Mouse (Mus musculus): ENCODE measurements at regions not wholly inside any gene's neighbourhood (a gene's known extent, or its start where the extent isn't known, plus 50 kb on each side); places are given as distances from the start of the nearest gene placed in this dataset.

DNA sequence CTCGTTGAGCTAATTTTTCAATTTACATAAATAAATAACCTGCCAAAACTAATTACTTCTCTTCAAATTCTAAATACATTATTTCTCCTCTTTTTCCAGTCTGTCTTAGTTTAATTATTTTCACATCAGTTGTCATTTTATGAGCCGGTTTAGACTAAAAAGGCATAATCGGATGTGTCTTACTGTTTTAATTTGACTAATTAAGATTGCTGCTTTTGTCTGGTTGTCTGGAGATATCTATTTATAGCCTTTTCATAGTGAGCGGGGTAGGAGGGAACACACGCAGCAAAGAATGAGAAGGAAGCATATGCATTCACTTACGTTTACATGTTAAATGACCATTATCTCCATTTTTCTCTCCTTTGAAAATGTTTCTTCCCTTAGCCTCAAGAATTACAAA lies 740.3 kb upstream of the Sel1l start:
- no peak overlapping the region for H3K9ac ChIP-seq (ENCODE audit: low read length)
- no peak overlapping the region for H3K4me2 ChIP-seq (replicated peaks; ENCODE audit: low read depth)
- no peak for DNase-seq (ENCODE audit: low spot score)
- no peak overlapping the region for H3K27ac ChIP-seq (replicated peaks)
- no peaks in the 10 kb centered on the region for H3K4me1 ChIP-seq (replicated peaks; ENCODE audit: control insufficient read depth, insufficient read depth)
- no peaks in the 10 kb centered on the region for H3K27me3 ChIP-seq (ENCODE audit: control insufficient read depth, insufficient read depth, low read length)
- ATAC-seq (ENCODE audit: low FRiP score, low TSS enrichment) = no peak
- H3K36me3 ChIP-seq (ENCODE audit: control insufficient read depth, insufficient read depth, low read length) = no peaks in the 10 kb centered on the region
- 67% methylated on average over 6 of the region's 6 CpGs for WGBS
- TF ChIP-seq EP300 (optimal IDR thresholded peaks at IDR 0.05) = no peak
- TF ChIP-seq CTCF (IDR thresholded peaks at IDR 0.05; ENCODE audit: low read depth) = no peak
- no peak overlapping the region for H3K4me3 ChIP-seq (ENCODE audit: low read depth, low read length)
- H3K9me3 ChIP-seq (ENCODE audit: control insufficient read depth, low read length) = no peaks in the 10 kb centered on the region

- H3K4me1 ChIP-seq (replicated peaks; ENCODE audit: control insufficient read depth, insufficient read depth) = no peaks in the 10 kb centered on the region
- ATAC-seq (ENCODE audit: low FRiP score, low TSS enrichment) (no peak), DNase-seq (ENCODE audit: low spot score) (no peak)
- TF ChIP-seq EP300 (optimal IDR thresholded peaks at IDR 0.05) (no peak), CTCF (IDR thresholded peaks at IDR 0.05; ENCODE audit: low read depth) (no peak)
- H3K4me3 ChIP-seq (ENCODE audit: low read depth, low read length) = no peak overlapping the region
- no peak overlapping the region for H3K27ac ChIP-seq (replicated peaks)
- WGBS = 73% methylated on average over 1 of the region's 1 CpGs
- no peaks in the 10 kb centered on the region for H3K36me3 ChIP-seq (ENCODE audit: control insufficient read depth, insufficient read depth, low read length)
- no peak overlapping the region for H3K9ac ChIP-seq (ENCODE audit: low read length)
- H3K9me3 ChIP-seq (ENCODE audit: control insufficient read depth, low read length) = no peaks in the 10 kb centered on the region
- H3K4me2 ChIP-seq (replicated peaks; ENCODE audit: low read depth) = no peak overlapping the region
- H3K27me3 ChIP-seq (ENCODE audit: control insufficient read depth, insufficient read depth, low read length) = no peaks in the 10 kb centered on the region
Measured at GRCm38 (mm10) chr12:92578596-92578995, 729.6 kb upstream of the Sel1l start.
